Mouse (Mus musculus) ovary, postnatal 36 days (tissue): ENCODE measurements around the gene Trim46.
A peak's percentile ranks its signal among the peaks of the same experiment; 100 is the strongest.

ENCODE experiments used
- DNase-seq: peaks from one replicate; pipeline ENCODE4 v3.0.0; 2022; ENCODE audit warnings: low spot score, mixed read lengths

Trim46 gene

DNA sequence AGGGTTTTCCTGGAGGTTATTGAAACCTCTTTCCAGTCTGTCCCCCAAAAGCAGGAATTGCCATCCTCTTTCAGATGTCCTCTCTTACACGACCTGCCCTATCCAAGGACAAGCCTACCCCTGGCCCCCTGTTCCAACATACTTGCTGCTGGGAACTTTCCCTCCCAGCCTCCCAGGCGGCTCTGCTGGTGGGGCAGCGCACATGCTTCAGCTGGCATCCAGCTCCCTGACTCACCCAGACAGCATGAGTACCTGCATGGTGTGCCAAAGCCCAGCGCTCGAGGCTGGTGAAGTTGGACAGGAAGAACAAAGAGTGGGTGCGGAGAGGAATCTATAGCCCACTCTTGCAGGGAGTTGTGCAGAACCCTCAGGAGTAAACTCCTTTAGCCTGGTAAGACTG is 24.8 kb upstream of the Trim46 start:
- peak; percentile 53 for DNase-seq

DNA sequence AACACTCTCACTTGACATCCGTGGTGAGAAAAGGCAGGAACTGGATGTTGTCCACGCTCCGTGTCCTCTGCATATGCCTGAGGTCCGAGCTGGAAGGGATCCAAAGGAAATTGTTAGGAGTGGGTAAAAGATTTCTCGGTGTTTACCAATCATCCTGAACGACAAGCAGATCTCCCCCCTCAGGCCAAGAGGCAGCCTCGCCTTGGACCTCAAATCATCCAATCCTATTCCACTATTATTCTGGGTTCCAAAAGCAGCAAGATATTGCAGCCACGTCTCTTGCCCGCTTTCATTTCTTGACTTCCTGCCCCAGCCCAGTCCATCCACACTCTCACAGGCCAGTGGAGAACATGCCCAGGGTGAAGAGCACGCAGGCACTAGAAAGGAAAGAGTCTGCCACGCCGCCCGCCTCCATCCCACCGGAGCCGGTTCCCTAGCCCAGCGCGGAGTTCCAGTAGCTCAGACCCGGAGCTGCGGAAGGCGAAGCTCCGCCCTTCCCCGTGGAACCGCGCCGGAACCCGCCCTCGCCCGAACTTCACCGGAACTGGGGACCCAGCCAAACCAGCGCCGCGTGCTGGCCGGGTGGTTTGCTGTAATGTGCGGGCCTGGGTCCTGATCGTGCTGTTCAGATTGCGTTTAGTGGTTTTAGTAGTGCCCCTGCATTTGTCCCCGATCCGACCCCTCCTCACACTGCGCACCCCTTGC is 24.1 kb upstream of the Trim46 start, which contains the start of gene Slc50a1:
Gene Slc50a1, minus strand, starts transcription at position 520 of the 705 bp plus-strand sequence.
- peak; percentile 88 for DNase-seq

GRCm38 (mm10) chr3:89268916-89269315 is 22.8 kb upstream of the Trim46 start:
- no peak for DNase-seq

- peak; percentile 71 for DNase-seq
These were observed 20.4 kb upstream of the Trim46 start for GRCm38 (mm10) chr3:89266439-89266893.

- no peak for DNase-seq
These were observed 16.3 kb upstream of the Trim46 start for GRCm38 (mm10) chr3:89262417-89262816.

- DNase-seq: no peak
These were observed 14.1 kb upstream of the Trim46 start for GRCm38 (mm10) chr3:89260211-89260610.

- no peak for DNase-seq
These were observed 13.0 kb upstream of the Trim46 start, which contains the start of gene Dpm3 for GRCm38 (mm10) chr3:89259076-89259475. Gene Dpm3, plus strand, starts transcription at chr3:89259358.

GRCm38 (mm10) chr3:89256177-89256576 is 10.1 kb upstream of the Trim46 start:
- no peak for DNase-seq

DNA sequence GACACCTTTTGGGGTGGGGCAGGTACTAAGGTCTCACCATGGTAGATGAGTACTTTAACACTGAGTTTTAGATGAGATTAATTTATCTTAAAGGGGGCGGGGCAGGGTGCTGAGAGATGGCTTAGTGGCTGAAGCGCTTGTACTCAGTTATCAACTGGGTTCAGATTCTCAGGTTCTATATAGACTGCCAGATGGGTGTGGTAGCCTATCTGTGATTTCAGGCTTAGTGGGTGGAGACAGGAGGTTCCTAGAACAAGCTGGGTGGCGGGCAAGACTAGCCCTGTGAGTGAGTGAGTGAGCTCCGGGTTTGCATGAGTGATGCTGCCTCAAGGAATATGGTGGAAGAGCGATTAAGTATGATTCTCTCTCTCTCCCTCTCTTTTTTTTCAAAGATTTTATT is 8.9 kb upstream of the Trim46 start:
- DNase-seq: no peak

GRCm38 (mm10) chr3:89251365-89251895 is 5.3 kb upstream of the Trim46 start:
- no peak for DNase-seq

GRCm38 (mm10) chr3:89250435-89251040 is 4.4 kb upstream of the Trim46 start:
- DNase-seq: peak; percentile 59

DNA sequence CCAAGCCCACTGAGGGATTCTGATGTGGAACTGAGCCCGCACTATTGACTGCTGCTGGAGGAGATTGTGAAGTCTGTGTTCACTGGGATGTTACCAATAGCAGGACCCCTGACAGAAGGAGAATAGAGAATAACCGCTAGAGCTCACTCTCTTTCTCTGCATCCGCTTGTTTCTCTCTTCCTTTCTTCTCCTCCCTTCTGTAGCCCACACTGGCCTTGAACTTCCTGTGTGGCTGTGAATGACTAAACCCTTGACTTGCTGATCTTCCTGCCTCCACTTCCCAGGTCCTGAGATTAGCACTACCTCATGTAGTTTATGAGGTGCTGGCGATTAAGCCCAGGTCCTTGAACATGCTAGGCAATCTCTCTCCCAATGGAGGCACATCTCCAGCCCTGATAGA is 1.4 kb upstream of the Trim46 start:
- no peak for DNase-seq

DNA sequence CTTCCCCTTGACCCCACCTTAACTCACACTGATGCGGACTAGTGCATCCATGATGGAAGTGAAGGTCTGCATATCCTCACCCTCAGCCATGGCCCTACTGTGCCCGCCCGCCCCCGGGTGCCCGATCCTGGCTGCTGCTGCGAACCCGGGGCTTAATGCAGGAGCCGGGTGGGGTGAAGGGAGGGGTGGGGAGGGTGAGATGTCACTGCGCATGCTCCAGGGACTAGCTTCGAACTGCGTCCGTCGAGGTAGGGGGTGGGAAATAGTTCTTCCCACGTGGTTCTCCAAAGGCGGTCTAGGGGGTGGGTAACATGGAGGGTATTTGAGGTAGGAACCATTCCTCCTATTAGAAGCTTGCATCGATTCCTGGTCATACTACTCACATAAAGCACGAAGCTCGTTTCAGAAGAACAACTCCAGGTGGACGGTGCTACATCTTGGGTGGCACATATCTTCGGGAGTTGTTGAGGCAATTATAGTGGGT is 379 bp downstream of the Trim46 start, which contains the start of gene Krtcap2:
Gene Krtcap2, plus strand, starts transcription at position 279 of the 484 bp plus-strand sequence.
- DNase-seq: no peak

- DNase-seq: no peak
These were observed 974 bp downstream of the Trim46 start for GRCm38 (mm10) chr3:89244982-89245687.

- no peak for DNase-seq
These were observed 1.7 kb downstream of the Trim46 start for GRCm38 (mm10) chr3:89244158-89244981.

DNA sequence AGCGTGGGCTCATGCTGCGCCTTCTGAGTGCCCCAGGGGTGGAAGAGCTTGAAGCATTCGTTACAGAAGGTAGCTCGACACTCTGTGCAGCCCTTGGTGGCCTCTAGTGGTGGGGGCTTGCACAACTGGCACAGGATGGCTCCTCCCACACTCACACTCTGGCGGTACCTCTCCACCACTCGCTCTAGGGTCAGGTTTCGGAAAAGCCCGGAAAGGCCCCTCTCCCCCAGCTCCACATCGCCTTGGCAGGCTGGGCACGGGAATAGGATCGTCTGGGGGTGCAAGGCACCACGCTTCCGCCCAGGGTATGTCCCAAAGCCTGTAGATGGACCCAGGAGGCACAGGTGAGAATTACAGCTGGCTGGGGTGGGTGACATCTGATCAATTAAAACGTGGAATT is 2.5 kb downstream of the Trim46 start:
- peak; percentile 47 for DNase-seq

GRCm38 (mm10) chr3:89242331-89242895 is 3.7 kb downstream of the Trim46 start:
- DNase-seq: no peak

DNA sequence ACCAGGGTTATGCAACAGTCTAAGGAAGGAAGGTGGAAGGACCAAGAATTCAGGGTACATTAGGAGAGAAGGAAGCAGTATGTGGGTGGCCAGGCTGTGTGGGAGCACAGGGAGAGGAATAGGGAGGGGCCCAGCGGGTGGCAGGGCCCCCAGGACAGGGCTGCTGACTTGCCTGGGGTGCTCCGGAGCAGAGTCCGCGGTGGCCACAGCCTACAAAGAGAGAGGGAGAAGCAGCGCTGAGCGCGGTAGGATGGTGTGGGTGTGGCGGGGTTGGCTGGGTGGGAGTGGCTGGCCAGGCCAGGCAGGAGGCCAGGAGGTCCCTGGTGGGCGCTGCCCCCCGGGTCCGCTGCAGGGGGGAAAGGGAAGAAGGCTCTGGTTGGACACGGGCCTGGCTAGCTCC is 7.6 kb downstream of the Trim46 start:
- DNase-seq: no peak

DNA sequence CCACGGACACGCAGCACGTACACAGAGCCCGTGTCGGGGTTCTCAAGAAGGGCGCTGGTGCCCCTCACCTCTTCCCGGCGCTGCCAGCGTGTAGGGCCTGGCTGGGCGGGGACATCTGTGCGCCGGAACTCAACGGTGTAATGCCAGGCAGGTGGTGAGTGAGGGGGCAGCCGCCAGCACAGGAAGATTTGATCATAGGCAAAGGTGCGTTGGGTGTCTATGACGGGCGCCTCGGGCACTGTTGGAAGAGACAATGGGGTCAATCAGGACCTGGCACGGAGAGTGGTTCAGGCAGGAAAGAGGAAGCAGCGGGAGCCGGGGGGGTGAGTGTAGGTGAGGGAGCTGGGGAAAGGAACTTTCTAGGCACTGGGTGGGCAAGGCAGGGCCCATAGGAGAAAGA is 8.4 kb downstream of the Trim46 start:
- DNase-seq: no peak

DNA sequence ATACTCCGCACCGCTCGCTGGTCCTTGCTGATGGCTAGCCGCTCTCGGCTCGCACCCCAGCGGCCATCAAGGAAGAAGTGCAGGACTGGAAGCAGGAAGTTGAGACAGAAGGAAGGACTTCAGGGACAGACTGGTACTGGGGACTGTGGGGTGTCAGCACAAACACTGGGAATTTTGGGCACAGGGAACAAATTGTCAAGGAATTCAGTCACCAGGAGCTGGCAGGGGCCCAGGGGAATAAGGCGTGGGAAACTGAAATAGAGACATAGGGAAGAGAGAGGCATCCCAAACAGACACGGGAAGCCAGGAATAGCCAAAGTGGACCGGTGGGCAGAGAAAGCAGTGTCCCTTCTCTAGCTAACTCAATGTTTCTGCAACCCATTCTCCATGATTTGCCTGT is 9.6 kb downstream of the Trim46 start:
- no peak for DNase-seq

GRCm38 (mm10) chr3:89233562-89234110 is 12.5 kb downstream of the Trim46 start:
- DNase-seq: peak; percentile 48
